Mouse (Mus musculus) liver, adult 2 months (tissue): ENCODE data around the gene Cdkn2aip. TPM values are rescaled to one million over a fixed set of nuclear protein-coding genes. Genes with fewer than 3 reads are reported as not detected.

Source experiments
- DNase-seq: peaks from one replicate; pipeline ENCODE4 v3.0.0-alpha.2; 2011; ENCODE audit warnings: low read depth, low spot score; ENCODE audit errors: extremely low read depth
- H3K27ac ChIP-seq: fragments of 200-500 bp; replicated peaks from 2 replicates; pipeline ENCODE4 v1.5.1; 2012; ENCODE audit warnings: low read depth, mild to moderate bottlenecking, control low read depth, inconsistent platforms, low read length; ENCODE audit not compliant: insufficient read depth
- H3K27me3 ChIP-seq: fragments of 200-500 bp; 2 replicates; pipeline ENCODE4 v1.6.1; 2012; ENCODE audit warnings: mild to moderate bottlenecking, moderate library complexity, low read length, inconsistent platforms; ENCODE audit not compliant: control insufficient read depth, insufficient read depth
- H3K36me3 ChIP-seq: fragments of 200-500 bp; 2 replicates; pipeline ENCODE4 v1.6.1; 2012; ENCODE audit warnings: low read length, inconsistent platforms; ENCODE audit not compliant: control insufficient read depth, insufficient read depth
- H3K4me1 ChIP-seq: fragments of 200-500 bp; 2 replicates; pipeline ENCODE4 v1.6.1; 2011; ENCODE audit warnings: low read length; ENCODE audit not compliant: control insufficient read depth, insufficient read depth
- H3K4me3 ChIP-seq: fragments of 200-500 bp; 2 replicates; pipeline ENCODE4 v1.5.1; 2011; ENCODE audit warnings: low read depth, mild to moderate bottlenecking, control low read depth, low read length, moderate library complexity; ENCODE audit not compliant: insufficient read depth
- H3K79me2 ChIP-seq: fragments of 200-500 bp; 2 replicates; pipeline ENCODE4 v1.6.1; 2012; ENCODE audit warnings: inconsistent platforms, mild to moderate bottlenecking, low read length, moderate library complexity; ENCODE audit not compliant: control insufficient read depth, insufficient read depth
- H3K9ac ChIP-seq: fragments of 200-500 bp; 2 replicates; pipeline ENCODE4 v1.6.1; 2012; ENCODE audit warnings: low read depth, mild to moderate bottlenecking, control low read depth, inconsistent platforms, low read length
- CTCF ChIP-seq: fragments of 200-500 bp; IDR thresholded peaks from 2 replicates; pipeline ENCODE4 v1.5.1; 2011; ENCODE audit warnings: low read depth, low read length, control low read depth
- POLR2A ChIP-seq: fragments of 200-500 bp; IDR thresholded peaks from 2 replicates; pipeline ENCODE4 v1.6.1; 2011; ENCODE audit warnings: low read length, control low read depth; ENCODE audit not compliant: insufficient read depth; ENCODE audit errors: extremely low read depth
- WGBS: fragments of 180-500 bp; shearing (Covaris S2); methylation state at CpG from one replicate; pipeline ENCODE4 v1.1.7; 2018; 5-methylcytosine and 5-hydroxymethylcytosine counted together
- polyA plus RNA-seq: library from polyadenylated mRNA; depleted of rRNA; stranded (reverse); fragments of >200 nt; gene quantifications from 2 replicates; pipeline ENCODE4 v1.2.3, GENCODE M21; 2012
- total RNA-seq: library from RNA; depleted of rRNA; stranded (reverse); fragments of >200 nt; gene quantifications from 2 replicates; pipeline ENCODE4 v1.2.3, GENCODE M21; 2014

Gene Cdkn2aip
- total and polyA plus RNA-seq, 2 experiments = 8.3 to 15.0 TPM

GRCm38 (mm10) chr8:47749491-47749890 is 35.8 kb upstream of the Cdkn2aip start:
- DNase-seq = no peak
- TF ChIP-seq CTCF = no peak
- TF ChIP-seq POLR2A = no peak
- H3K36me3 ChIP-seq = no peaks in the 10 kb centered on the region
- no peaks in the 10 kb centered on the region for H3K27me3 ChIP-seq
- no peak overlapping the region for H3K9ac ChIP-seq
- H3K79me2 ChIP-seq = no peaks in the 10 kb centered on the region
- no peak overlapping the region for H3K27ac ChIP-seq
- no peaks in the 10 kb centered on the region for H3K4me1 ChIP-seq
- 67% methylated on average over 8 of the region's 8 CpGs for WGBS
- no peak overlapping the region for H3K4me3 ChIP-seq

- no peak for TF ChIP-seq CTCF
- no peak for TF ChIP-seq POLR2A
- H3K36me3 ChIP-seq = no peaks in the 10 kb centered on the region
- no peak overlapping the region for H3K9ac ChIP-seq
- H3K79me2 ChIP-seq = no peaks in the 10 kb centered on the region
- WGBS = 81% methylated on average over 12 of the region's 12 CpGs
- H3K4me3 ChIP-seq = no peak overlapping the region
- DNase-seq = no peak
- H3K4me1 ChIP-seq = peaks cover 2% of the 10 kb centered on the region; the same call in 1 of the 2 replicates
- H3K27me3 ChIP-seq = no peaks in the 10 kb centered on the region
- no peak overlapping the region for H3K27ac ChIP-seq
Observed at GRCm38 (mm10) chr8:47746304-47746703, 32.6 kb upstream of the Cdkn2aip start.

GRCm38 (mm10) chr8:47745848-47746247 is 32.1 kb upstream of the Cdkn2aip start:
- TF ChIP-seq CTCF (no peak), POLR2A (no peak)
- no peak overlapping the region for H3K4me3 ChIP-seq
- no peaks in the 10 kb centered on the region for H3K27me3 ChIP-seq
- H3K4me1 ChIP-seq = peaks cover 2% of the 10 kb centered on the region; the same call in 1 of the 2 replicates
- WGBS = 54% methylated on average over 6 of the region's 6 CpGs
- H3K27ac ChIP-seq = no peak overlapping the region
- H3K79me2 ChIP-seq = no peaks in the 10 kb centered on the region
- no peaks in the 10 kb centered on the region for H3K36me3 ChIP-seq
- H3K9ac ChIP-seq = no peak overlapping the region
- no peak for DNase-seq

- WGBS = 82% methylated on average over 9 of the region's 9 CpGs
- Histone ChIP-seq H3K9ac (no peak overlapping the region), H3K36me3 (no peaks in the 10 kb centered on the region), H3K4me1 (peaks cover 2% of the 10 kb centered on the region; the same call in 1 of the 2 replicates), H3K4me3 (no peak overlapping the region), H3K27ac (no peak overlapping the region), H3K79me2 (no peaks in the 10 kb centered on the region), H3K27me3 (no peaks in the 10 kb centered on the region)
- TF ChIP-seq POLR2A = no peak
- TF ChIP-seq CTCF = no peak
- DNase-seq = no peak
Observed at GRCm38 (mm10) chr8:47744803-47745202, 31.1 kb upstream of the Cdkn2aip start.

- Histone ChIP-seq H3K79me2 (no peaks in the 10 kb centered on the region), H3K9ac (no peak overlapping the region), H3K27ac (no peak overlapping the region), H3K4me3 (no peak overlapping the region), H3K4me1 (peaks cover 2% of the 10 kb centered on the region; the same call in 1 of the 2 replicates), H3K27me3 (no peaks in the 10 kb centered on the region), H3K36me3 (no peaks in the 10 kb centered on the region)
- peak; percentile 95 for TF ChIP-seq CTCF
- TF ChIP-seq POLR2A = no peak
- 6% methylated on average over 11 of the region's 11 CpGs for WGBS
- DNase-seq = peak; percentile 24
Observed at GRCm38 (mm10) chr8:47743419-47743818, 29.7 kb upstream of the Cdkn2aip start.

- Histone ChIP-seq H3K27ac (no peak overlapping the region), H3K9ac (no peak overlapping the region), H3K27me3 (no peaks in the 10 kb centered on the region), H3K36me3 (no peaks in the 10 kb centered on the region), H3K79me2 (no peaks in the 10 kb centered on the region), H3K4me3 (no peak overlapping the region), H3K4me1 (peaks cover 2% of the 10 kb centered on the region; the same call in 1 of the 2 replicates)
- TF ChIP-seq POLR2A (no peak), CTCF (no peak)
- no peak for DNase-seq
- 31% methylated on average over 8 of the region's 8 CpGs for WGBS
Observed at GRCm38 (mm10) chr8:47742992-47743391, 29.3 kb upstream of the Cdkn2aip start.
